Mouse (Mus musculus) liver, embryonic 14.5 days (tissue): Measurements from ENCODE around the gene Fcgr1.

Source experiments
- CTCF ChIP-seq: IDR thresholded peaks from 2 replicates; pipeline ENCODE4 v1.5.1; 2016; ENCODE audit warnings: antibody characterized with exemption, low read depth, control low read depth
- EP300 ChIP-seq: IDR thresholded peaks from 2 replicates; pipeline ENCODE4 v1.6.1; 2016; ENCODE audit warnings: antibody characterized with exemption, low read depth

DNA sequence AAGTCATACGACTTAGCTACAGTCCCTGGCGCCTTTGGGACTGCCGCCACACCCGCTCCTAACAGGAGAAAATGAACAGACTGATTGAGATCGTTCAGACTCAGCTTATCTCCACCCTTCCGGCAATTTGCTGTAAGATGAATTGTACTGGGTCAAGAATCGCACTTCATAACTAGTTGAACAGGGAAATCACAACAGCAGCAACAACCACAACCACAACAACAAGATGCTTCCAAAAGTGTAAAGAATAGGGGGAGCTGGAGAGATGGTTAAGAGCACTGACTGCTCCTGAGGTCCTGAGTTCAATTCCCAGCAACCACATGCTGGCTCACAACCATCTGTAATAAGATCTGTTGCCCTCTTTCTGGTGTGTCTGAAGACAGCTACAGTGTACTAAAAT is 37.7 kb upstream of the Fcgr1 start:
- no peak for TF ChIP-seq EP300
- no peak for TF ChIP-seq CTCF
